Mouse (Mus musculus) forebrain, embryonic 11.5 days (tissue): ENCODE measurements around the gene Gabrb3. TPM values are rescaled to one million over a fixed set of nuclear protein-coding genes. Genes with fewer than 3 reads are reported as not detected.

Source experiments
- ATAC-seq: fragments of 200-750 bp; cut with Nextera tagmentation; replicated peaks from 2 replicates; pipeline ENCODE4 v1.8.0; 2017; ENCODE audit warnings: moderate TSS enrichment; ENCODE audit not compliant: low FRiP score
- DNase-seq: peaks from one replicate; pipeline ENCODE4 v3.0.0-alpha.2; 2017; ENCODE audit warnings: low spot score
- H3K27ac ChIP-seq: fragments of 300-500 bp; sonication (generic); 2 replicates; pipeline ENCODE4 v1.5.1; 2014; ENCODE audit warnings: low read depth, low read length
- H3K27me3 ChIP-seq: fragments of 300-500 bp; sonication (generic); 2 replicates; pipeline ENCODE4 v1.6.1; 2014; ENCODE audit warnings: mild to moderate bottlenecking, low read length, mixed read lengths; ENCODE audit not compliant: control insufficient read depth, insufficient read depth
- H3K36me3 ChIP-seq: fragments of 300-500 bp; sonication (generic); 2 replicates; pipeline ENCODE4 v1.6.1; 2014; ENCODE audit warnings: mild to moderate bottlenecking, low read length, moderate library complexity, mixed read lengths; ENCODE audit not compliant: control insufficient read depth, insufficient read depth
- H3K4me1 ChIP-seq: fragments of 300-500 bp; sonication (generic); replicated peaks from 2 replicates; pipeline ENCODE4 v1.6.1; 2014; ENCODE audit warnings: low read length, mixed read lengths; ENCODE audit not compliant: control insufficient read depth, insufficient read depth
- H3K4me2 ChIP-seq: fragments of 300-500 bp; sonication (generic); 2 replicates; pipeline ENCODE4 v1.6.1; 2014; ENCODE audit warnings: low read depth, mild to moderate bottlenecking, low read length, moderate library complexity, mixed read lengths; ENCODE audit not compliant: severe bottlenecking
- H3K4me3 ChIP-seq: fragments of 300-500 bp; sonication (generic); 2 replicates; pipeline ENCODE4 v1.5.1; 2014; ENCODE audit warnings: low read depth, low read length
- H3K9ac ChIP-seq: fragments of 300-500 bp; sonication (generic); 2 replicates; pipeline ENCODE4 v1.6.1; 2014; ENCODE audit warnings: low read length
- H3K9me3 ChIP-seq: fragments of 300-500 bp; sonication (generic); 2 replicates; pipeline ENCODE4 v1.6.1; 2016; ENCODE audit warnings: low read length, mixed read lengths; ENCODE audit not compliant: control insufficient read depth
- WGBS: fragments of 180-500 bp; shearing (Covaris S2); extraction: QIAGEN DNeasy Blood & Tissue Kit; methylation state at CpG from one replicate; pipeline ENCODE4 v1.1.7; 2014; 5-methylcytosine and 5-hydroxymethylcytosine counted together
- polyA plus RNA-seq: library from polyadenylated mRNA; unstranded; fragments of >200 nt; fragmentation: Nextera tagmentation; extraction: Ambion mirVana; gene quantifications from 2 replicates; pipeline ENCODE4 v1.2.1, GENCODE M21; 2014

The Gabrb3 gene
- polyA plus RNA-seq, 1 experiment from 2014 or later = 8.5 TPM

- DNase-seq (no peak), ATAC-seq (no peak)
- no peaks in the 10 kb centered on the region for H3K9me3 ChIP-seq
- no peaks in the 10 kb centered on the region for H3K27me3 ChIP-seq
- H3K36me3 ChIP-seq = no peaks in the 10 kb centered on the region
- no peak overlapping the region for H3K4me3 ChIP-seq
- no peak overlapping the region for H3K9ac ChIP-seq
- no peak overlapping the region for H3K27ac ChIP-seq
- no peaks in the 10 kb centered on the region for H3K4me1 ChIP-seq
- H3K4me2 ChIP-seq = no peak overlapping the region
- 95% methylated on average over 12 of the region's 12 CpGs for WGBS
Measured at GRCm38 (mm10) chr7:57564403-57564802, 144.9 kb downstream of the Gabrb3 start.

GRCm38 (mm10) chr7:57590451-57591248, 171.2 kb downstream of the Gabrb3 start:
- H3K4me1 ChIP-seq = no peaks in the 10 kb centered on the region
- under 1% methylated on average over 54 of the region's 74 CpGs for WGBS
- H3K4me2 ChIP-seq = peak overlapping the region; percentile 95
- no peak overlapping the region for H3K27ac ChIP-seq
- H3K9me3 ChIP-seq = no peaks in the 10 kb centered on the region
- no peaks in the 10 kb centered on the region for H3K36me3 ChIP-seq
- peak; percentile 93 for DNase-seq
- peaks cover 5% of the 10 kb centered on the region; the same call in 1 of the 2 replicates for H3K27me3 ChIP-seq
- peak overlapping the region; percentile 65 for H3K9ac ChIP-seq
- peak; percentile 93 for ATAC-seq
- peak overlapping the region; percentile 65 for H3K4me3 ChIP-seq

- Histone ChIP-seq H3K4me1 (no peaks in the 10 kb centered on the region), H3K9ac (peak overlapping the region; percentile 65), H3K4me2 (peak overlapping the region; percentile 95), H3K36me3 (no peaks in the 10 kb centered on the region), H3K9me3 (no peaks in the 10 kb centered on the region), H3K27me3 (peaks cover 5% of the 10 kb centered on the region; the same call in 1 of the 2 replicates), H3K4me3 (peak overlapping the region; percentile 65), H3K27ac (no peak overlapping the region)
- DNase-seq (no peak), ATAC-seq (peak; percentile 83)
- WGBS = 0% methylated on average over 30 of the region's 34 CpGs
Measured at GRCm38 (mm10) chr7:57591249-57591577, 171.7 kb downstream of the Gabrb3 start.

- 0% methylated on average over 55 of the region's 56 CpGs for WGBS
Measured at GRCm38 (mm10) chr7:57591578-57592431, 172.3 kb downstream of the Gabrb3 start.

GRCm38 (mm10) chr7:57597341-57597740, 177.8 kb downstream of the Gabrb3 start:
- WGBS = 79% methylated on average over 5 of the region's 5 CpGs
- ATAC-seq = no peak
- Histone ChIP-seq H3K27me3 (no peaks in the 10 kb centered on the region; the same call in 1 of the 2 replicates), H3K4me2 (no peak overlapping the region), H3K27ac (no peak overlapping the region), H3K4me3 (no peak overlapping the region), H3K9me3 (no peaks in the 10 kb centered on the region), H3K4me1 (no peaks in the 10 kb centered on the region), H3K9ac (no peak overlapping the region), H3K36me3 (no peaks in the 10 kb centered on the region)
- no peak for DNase-seq

More at GRCm38 (mm10) chr7:57591578-57592431, 172.3 kb downstream of the Gabrb3 start:
- Histone ChIP-seq H3K27me3 (peaks cover 5% of the 10 kb centered on the region; the same call in 1 of the 2 replicates), H3K4me2 (peak overlapping the region; percentile 95), H3K27ac (no peak overlapping the region), H3K36me3 (no peaks in the 10 kb centered on the region), H3K4me1 (no peaks in the 10 kb centered on the region), H3K9me3 (no peaks in the 10 kb centered on the region), H3K9ac (peak overlapping the region; percentile 65), H3K4me3 (peak overlapping the region; percentile 65)
- ATAC-seq (peak; percentile 21), DNase-seq (peak; percentile 81)

- ATAC-seq (0 out of 2 replicates have a peak, but pooled peaks have one; percentile 30), DNase-seq (no peak)
- WGBS = 24% methylated on average over 3 of the region's 3 CpGs
Measured at GRCm38 (mm10) chr7:57618697-57619096, 199.2 kb downstream of the Gabrb3 start.

GRCm38 (mm10) chr7:57620036-57620435, 200.5 kb downstream of the Gabrb3 start:
- Histone ChIP-seq H3K4me2 (no peak overlapping the region), H3K27me3 (no peaks in the 10 kb centered on the region), H3K9ac (no peak overlapping the region), H3K36me3 (no peaks in the 10 kb centered on the region), H3K9me3 (no peaks in the 10 kb centered on the region), H3K4me1 (no peaks in the 10 kb centered on the region), H3K4me3 (no peak overlapping the region), H3K27ac (no peak overlapping the region)
- 89% methylated on average over 2 of the region's 2 CpGs for WGBS
- no peak for ATAC-seq
- DNase-seq = no peak

More at GRCm38 (mm10) chr7:57618697-57619096, 199.2 kb downstream of the Gabrb3 start:
- no peaks in the 10 kb centered on the region for H3K36me3 ChIP-seq
- no peaks in the 10 kb centered on the region for H3K4me1 ChIP-seq
- no peak overlapping the region for H3K4me3 ChIP-seq
- no peak overlapping the region for H3K4me2 ChIP-seq
- no peak overlapping the region for H3K9ac ChIP-seq
- no peaks in the 10 kb centered on the region for H3K9me3 ChIP-seq
- H3K27me3 ChIP-seq = no peaks in the 10 kb centered on the region
- H3K27ac ChIP-seq = no peak overlapping the region

- H3K4me2 ChIP-seq = no peak overlapping the region
- no peak overlapping the region for H3K27ac ChIP-seq
- H3K4me1 ChIP-seq = no peaks in the 10 kb centered on the region
- DNase-seq = no peak
- no peak overlapping the region for H3K9ac ChIP-seq
- no peaks in the 10 kb centered on the region for H3K36me3 ChIP-seq
- no peaks in the 10 kb centered on the region for H3K9me3 ChIP-seq
- H3K27me3 ChIP-seq = no peaks in the 10 kb centered on the region
- 86% methylated on average over 4 of the region's 4 CpGs for WGBS
- no peak for ATAC-seq
- no peak overlapping the region for H3K4me3 ChIP-seq
Measured at GRCm38 (mm10) chr7:57623718-57624117, 204.2 kb downstream of the Gabrb3 start.
